Mouse (Mus musculus) ES-Bruce4 (cell line): ENCODE measurements around the gene Ankdd1b. TPM values are rescaled to one million over a fixed set of nuclear protein-coding genes. Genes with fewer than 3 reads are reported as not detected.

Experiments
- H3K27ac ChIP-seq: 2 replicates; pipeline ENCODE4 v1.5.1; 2012; ENCODE audit warnings: low read length, inconsistent platforms; ENCODE audit not compliant: insufficient read depth
- H3K27me3 ChIP-seq: 2 replicates; pipeline ENCODE4 v1.6.1; 2012; ENCODE audit warnings: mild to moderate bottlenecking, low read length, inconsistent platforms; ENCODE audit not compliant: control insufficient read depth, poor library complexity, insufficient read depth, severe bottlenecking
- H3K36me3 ChIP-seq: 2 replicates; pipeline ENCODE4 v1.6.1; 2012; ENCODE audit warnings: inconsistent platforms, mild to moderate bottlenecking, low read length, moderate library complexity; ENCODE audit not compliant: control insufficient read depth, poor library complexity, insufficient read depth, severe bottlenecking
- H3K4me1 ChIP-seq: one replicate; pipeline ENCODE4 v1.8.1; 2011; ENCODE audit warnings: low read length; ENCODE audit not compliant: control insufficient read depth, insufficient read depth
- H3K4me3 ChIP-seq: 2 replicates; pipeline ENCODE4 v1.5.1; 2011; ENCODE audit warnings: low read depth, mild to moderate bottlenecking, low read length
- H3K9ac ChIP-seq: 2 replicates; pipeline ENCODE4 v1.6.1; 2012; ENCODE audit warnings: low read depth, mild to moderate bottlenecking, inconsistent platforms; ENCODE audit not compliant: poor library complexity, severe bottlenecking
- H3K9me3 ChIP-seq: replicated peaks from 2 replicates; pipeline ENCODE4 v1.6.1; 2012; ENCODE audit warnings: mild to moderate bottlenecking, low read length, inconsistent platforms; ENCODE audit not compliant: control insufficient read depth, poor library complexity, insufficient read depth, severe bottlenecking
- CTCF ChIP-seq: IDR thresholded peaks from one replicate; pipeline ENCODE4 v1.8.1; 2011; ENCODE audit warnings: low read depth, low read length
- EP300 ChIP-seq: IDR thresholded peaks from 2 replicates; pipeline ENCODE4 v1.6.1; 2011; ENCODE audit warnings: low read depth, low read length; ENCODE audit not compliant: insufficient read depth
- POLR2A ChIP-seq: IDR thresholded peaks from one replicate; pipeline ENCODE4 v1.8.1; 2011; ENCODE audit warnings: low read length; ENCODE audit not compliant: insufficient read depth
- polyA plus RNA-seq: library from polyadenylated mRNA; stranded (reverse); fragments of >200 nt; gene quantifications from 2 replicates; pipeline ENCODE4 v1.2.4, GENCODE M21; 2011; ENCODE audit warnings: low read depth; ENCODE audit not compliant: missing spikeins, insufficient read depth, insufficient read length

The Ankdd1b gene
- polyA plus RNA-seq, 1 experiment, result not detected

DNA sequence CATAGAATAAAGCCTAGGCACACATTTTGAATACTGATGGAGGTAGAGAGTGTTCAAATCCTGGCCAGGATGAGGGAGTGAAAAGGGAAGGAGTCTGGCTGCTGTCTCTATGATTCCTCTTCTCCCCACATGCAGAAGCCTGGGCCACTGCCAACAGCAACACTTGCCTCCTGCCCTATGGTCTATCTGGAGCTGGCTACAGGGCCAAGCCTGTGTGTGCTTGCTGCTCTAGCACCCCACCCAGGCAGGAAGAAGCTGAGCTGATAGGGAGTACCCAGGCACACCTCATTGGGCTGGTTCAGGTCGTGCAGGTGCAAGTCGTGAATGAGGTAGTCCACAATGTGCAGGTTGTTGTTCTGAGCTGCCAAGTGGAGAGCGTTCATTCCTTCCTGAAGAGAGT is 16.7 kb downstream of the Ankdd1b start:
- Histone ChIP-seq H3K9me3 (no peaks in the 10 kb centered on the region), H3K27me3 (no peaks in the 10 kb centered on the region), H3K4me1 (no peaks in the 10 kb centered on the region), H3K9ac (no peak overlapping the region), H3K36me3 (no peaks in the 10 kb centered on the region), H3K4me3 (no peak overlapping the region), H3K27ac (no peak overlapping the region)
- TF ChIP-seq POLR2A (no peak), CTCF (no peak), EP300 (no peak)

DNA sequence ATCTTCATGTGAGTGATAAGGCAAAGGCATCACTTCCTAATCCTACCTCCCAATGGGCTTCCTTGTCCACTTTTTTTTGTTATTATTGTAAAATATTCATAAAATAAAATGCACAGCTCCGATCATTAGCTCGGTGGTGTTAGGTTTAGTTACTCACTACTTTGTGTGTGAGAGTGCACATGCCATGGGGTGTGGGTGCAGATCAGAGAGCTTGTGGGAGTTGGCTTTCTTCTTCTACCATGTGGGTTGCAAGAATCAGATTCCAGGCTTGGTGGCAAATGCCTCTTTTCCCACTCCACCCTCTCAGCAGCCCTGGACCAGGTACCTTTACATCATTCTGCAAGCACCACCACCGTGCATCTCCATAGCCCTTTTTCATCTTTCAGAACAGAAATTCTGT is 18.4 kb downstream of the Ankdd1b start:
- Histone ChIP-seq H3K27ac (no peak overlapping the region), H3K36me3 (no peaks in the 10 kb centered on the region), H3K27me3 (no peaks in the 10 kb centered on the region), H3K9ac (no peak overlapping the region), H3K4me1 (no peaks in the 10 kb centered on the region), H3K4me3 (no peak overlapping the region), H3K9me3 (no peaks in the 10 kb centered on the region)
- TF ChIP-seq CTCF (no peak), POLR2A (no peak), EP300 (no peak)

DNA sequence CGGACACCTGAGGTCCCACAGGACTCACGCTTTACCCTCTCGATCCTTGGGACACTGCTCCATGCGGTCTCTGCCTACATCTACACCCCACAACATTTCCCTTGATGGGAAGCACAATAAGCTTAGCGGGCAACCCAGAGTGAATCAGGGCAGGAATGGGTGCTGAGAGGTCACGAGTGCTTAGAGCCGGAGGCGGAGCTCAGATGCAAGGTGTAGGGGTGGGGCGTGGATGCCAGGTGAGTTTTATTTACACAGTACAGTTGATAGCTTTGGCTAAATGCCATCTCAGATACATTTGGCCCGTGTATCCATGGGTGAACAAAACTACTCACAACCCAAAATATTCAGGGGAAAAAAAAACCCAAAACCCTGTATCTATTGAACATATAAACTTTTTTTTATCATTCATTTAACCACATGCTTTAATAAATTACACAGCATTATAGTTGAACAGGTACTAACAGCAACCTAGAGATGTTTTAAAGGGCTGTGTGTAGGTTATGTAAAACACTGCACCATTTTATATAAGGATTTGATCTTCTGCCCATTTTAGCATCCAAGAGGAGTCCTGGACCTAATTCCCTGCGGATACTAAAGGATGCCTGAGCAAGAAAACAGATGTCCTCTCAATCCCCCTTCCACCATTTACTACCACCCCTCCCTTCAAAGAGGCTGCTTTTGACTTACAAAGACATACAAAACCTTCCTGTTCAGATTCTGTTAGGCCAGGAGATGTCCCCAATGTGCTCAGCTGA is 19.4 kb downstream of the Ankdd1b start:
- Histone ChIP-seq H3K9me3 (no peaks in the 10 kb centered on the region), H3K27me3 (no peaks in the 10 kb centered on the region), H3K4me1 (no peaks in the 10 kb centered on the region), H3K4me3 (no peak overlapping the region), H3K36me3 (no peaks in the 10 kb centered on the region), H3K27ac (no peak overlapping the region), H3K9ac (no peak overlapping the region)
- TF ChIP-seq POLR2A (no peak), EP300 (no peak), CTCF (no peak)

DNA sequence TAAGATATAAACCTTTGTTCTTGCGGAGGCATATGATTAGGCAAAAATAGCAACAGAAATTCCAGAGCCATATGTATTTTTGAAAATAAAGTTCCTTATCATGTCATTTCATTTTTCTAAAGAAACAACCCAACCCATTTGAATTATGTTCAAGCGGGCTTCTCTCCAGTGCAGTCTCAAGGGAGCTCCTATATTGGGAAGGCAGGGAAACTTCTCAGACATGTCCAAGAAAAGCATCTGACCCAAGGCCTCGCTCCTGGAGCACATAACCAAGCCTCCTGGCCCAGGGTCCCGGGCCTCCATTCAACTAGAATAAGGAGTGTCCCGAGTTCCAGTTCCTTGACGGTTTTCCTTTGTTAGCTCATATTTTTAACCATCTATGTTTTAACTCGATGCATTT is 20.1 kb downstream of the Ankdd1b start:
- H3K27ac ChIP-seq, result no peak overlapping the region
- no peaks in the 10 kb centered on the region for H3K27me3 ChIP-seq
- no peak for TF ChIP-seq EP300
- TF ChIP-seq CTCF, result no peak
- TF ChIP-seq POLR2A, result no peak
- H3K36me3 ChIP-seq, result no peaks in the 10 kb centered on the region
- no peaks in the 10 kb centered on the region for H3K4me1 ChIP-seq
- H3K9ac ChIP-seq, result no peak overlapping the region
- no peaks in the 10 kb centered on the region for H3K9me3 ChIP-seq
- H3K4me3 ChIP-seq, result no peak overlapping the region

DNA sequence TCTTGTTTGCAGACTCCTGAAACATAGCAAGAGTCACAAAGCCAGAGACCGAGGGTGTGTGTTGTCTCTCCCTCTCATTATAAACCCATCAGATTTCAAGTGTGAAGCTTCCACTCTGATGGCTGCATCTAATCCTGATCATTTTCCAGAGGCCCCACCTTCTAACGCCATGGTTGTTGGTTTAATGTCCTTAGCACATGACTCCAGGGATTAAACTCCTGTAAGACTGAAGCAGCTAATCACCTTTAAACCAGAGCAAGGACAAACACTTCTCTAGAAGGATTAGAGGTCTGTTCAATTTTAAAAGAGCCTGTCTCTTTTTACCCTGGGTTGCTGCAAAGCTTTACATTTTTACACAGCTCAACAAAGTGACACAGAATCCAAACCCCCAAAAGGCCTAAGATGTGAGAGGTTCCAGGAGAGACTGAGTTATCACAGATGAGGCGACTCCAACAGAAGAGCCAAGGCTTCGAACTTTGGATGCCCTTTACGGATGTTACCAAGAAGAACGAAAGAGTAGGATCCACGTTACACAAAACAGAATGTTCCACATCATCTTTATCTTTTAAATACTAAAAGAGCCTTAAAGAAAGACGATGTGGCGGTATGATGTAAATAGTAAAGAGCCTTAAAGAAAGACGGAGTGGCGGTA is 20.7 kb downstream of the Ankdd1b start:
- H3K4me3 ChIP-seq, result no peak overlapping the region
- no peaks in the 10 kb centered on the region for H3K4me1 ChIP-seq
- TF ChIP-seq POLR2A (no peak), CTCF (no peak), EP300 (no peak)
- no peak overlapping the region for H3K27ac ChIP-seq
- no peaks in the 10 kb centered on the region for H3K36me3 ChIP-seq
- H3K9me3 ChIP-seq, result no peaks in the 10 kb centered on the region
- no peak overlapping the region for H3K9ac ChIP-seq
- no peaks in the 10 kb centered on the region for H3K27me3 ChIP-seq

DNA sequence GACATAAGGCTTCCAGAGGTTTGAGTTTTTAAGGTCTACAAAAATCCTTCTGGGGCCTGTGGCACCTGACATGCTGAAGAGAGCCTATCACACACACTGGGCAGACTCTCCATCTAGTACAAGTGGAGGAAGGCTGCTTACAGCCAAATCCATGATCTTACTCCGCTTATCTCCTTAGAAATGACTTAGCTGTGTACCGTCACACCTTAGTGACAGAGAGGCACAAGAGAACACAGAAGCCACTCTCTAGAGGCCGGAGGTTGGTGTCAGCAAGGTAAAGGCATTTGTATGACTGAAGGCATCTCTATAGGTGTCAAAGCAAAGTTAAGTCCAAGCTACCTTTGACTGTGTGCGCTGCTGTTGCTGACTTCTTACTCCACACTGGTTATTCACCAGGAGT is 30.6 kb downstream of the Ankdd1b start:
- Histone ChIP-seq H3K4me3 (no peak overlapping the region), H3K9ac (no peak overlapping the region), H3K27me3 (no peaks in the 10 kb centered on the region), H3K4me1 (no peaks in the 10 kb centered on the region), H3K36me3 (no peaks in the 10 kb centered on the region), H3K9me3 (no peaks in the 10 kb centered on the region; the same call in 1 of the 2 replicates), H3K27ac (no peak overlapping the region)
- TF ChIP-seq POLR2A, result no peak
- TF ChIP-seq CTCF, result no peak
- TF ChIP-seq EP300, result no peak
